Mouse (Mus musculus): ENCODE data around the gene Nectin3.

The Nectin3 gene

DNA sequence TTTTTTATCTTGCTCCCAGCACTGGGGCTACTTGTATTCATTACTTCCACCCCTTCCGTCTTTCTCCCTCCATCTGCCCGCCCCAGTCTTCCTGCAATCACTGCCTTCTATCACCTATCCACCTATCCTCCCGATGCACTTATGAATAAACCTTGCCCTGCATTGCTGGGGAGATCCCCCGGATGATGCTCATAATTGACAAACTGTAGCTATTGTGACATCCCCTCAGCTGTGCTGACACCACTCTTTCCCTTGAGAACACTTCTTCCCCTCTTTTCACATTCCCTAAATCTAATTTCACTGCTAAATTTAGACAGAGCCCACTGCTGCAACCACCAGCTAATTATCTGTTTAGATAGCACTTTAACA, at the start of gene Nectin3:
Gene Nectin3 (minus strand): TSS at position 105 of the 369 bp plus-strand sequence.
- DNase-seq (ENCODE audit: low read depth), result no peak

- DNase-seq (ENCODE audit: low read depth), result no peak
Observed at GRCm38 (mm10) chr16:46538092-46538491, 39.8 kb upstream of the Nectin3 start.

- DNase-seq (ENCODE audit: low read depth), result no peak
Observed at GRCm38 (mm10) chr16:46532465-46533254, 34.3 kb upstream of the Nectin3 start.

DNA sequence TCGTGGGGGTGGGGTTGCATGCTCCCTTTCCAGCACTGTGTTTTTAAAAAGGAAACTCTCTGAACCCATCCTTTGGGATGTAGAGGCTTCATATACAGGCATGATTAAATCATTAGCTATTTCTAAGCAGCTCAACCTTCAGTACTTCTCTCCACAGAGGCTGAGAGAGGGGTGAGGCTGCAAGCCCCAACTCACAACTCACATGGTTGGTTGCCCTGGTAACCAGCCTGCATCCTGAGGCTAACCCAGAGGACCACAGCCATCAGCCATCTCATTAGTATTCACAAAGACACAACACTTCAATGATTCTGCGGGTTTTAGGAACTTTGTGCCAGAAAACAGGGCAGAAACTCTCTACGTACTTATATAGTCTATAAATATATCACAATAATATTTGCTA, 32.7 kb upstream of the Nectin3 start:
- DNase-seq (ENCODE audit: low read depth), result no peak

DNA sequence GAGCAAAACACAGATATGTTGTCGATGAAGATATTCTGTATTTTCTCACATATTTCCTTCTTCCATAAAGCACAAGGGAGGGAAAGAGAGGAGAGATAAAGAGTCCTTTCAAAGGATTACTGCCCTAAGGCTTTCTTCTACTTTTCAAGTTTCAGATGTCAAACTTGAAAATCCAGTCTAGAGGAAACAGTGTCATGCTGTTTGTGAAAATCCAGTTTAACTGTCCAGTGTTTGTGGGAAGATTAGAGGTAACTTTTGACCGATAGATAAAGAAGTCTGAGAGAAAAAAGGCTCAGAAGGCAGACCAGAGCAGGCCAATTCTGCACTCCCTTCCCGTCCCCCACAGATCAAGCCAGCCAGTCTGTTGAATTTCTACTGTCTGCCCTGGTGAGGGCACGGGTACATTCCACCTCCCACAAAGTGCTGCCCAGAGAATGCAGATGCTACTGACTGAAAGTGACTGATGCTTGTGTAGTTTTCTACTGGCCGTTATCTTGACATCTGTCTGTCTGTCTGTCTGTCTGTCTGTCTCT, 22.6 kb upstream of the Nectin3 start:
- no peak for DNase-seq (ENCODE audit: low read depth)

DNA sequence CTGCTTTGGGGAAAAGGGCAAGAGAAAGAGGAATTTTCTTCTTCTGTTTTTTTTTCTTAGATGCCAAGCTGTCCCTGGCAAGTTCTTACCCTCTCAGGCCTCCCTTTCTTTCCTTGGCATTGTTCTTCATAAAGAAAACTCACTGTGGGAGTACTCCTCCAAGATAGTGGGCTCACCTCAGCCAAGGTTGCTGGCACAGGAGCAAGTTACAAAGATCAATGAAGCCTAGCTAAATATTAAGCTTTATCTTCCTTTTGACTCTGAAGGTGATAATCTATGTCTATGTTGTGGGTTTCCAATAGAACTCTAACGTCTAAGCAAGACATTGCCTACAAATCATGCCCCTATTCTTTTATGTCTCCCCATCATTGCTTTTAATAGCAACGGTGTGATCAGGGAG, 21.3 kb upstream of the Nectin3 start:
- no peak for DNase-seq (ENCODE audit: low read depth)

DNA sequence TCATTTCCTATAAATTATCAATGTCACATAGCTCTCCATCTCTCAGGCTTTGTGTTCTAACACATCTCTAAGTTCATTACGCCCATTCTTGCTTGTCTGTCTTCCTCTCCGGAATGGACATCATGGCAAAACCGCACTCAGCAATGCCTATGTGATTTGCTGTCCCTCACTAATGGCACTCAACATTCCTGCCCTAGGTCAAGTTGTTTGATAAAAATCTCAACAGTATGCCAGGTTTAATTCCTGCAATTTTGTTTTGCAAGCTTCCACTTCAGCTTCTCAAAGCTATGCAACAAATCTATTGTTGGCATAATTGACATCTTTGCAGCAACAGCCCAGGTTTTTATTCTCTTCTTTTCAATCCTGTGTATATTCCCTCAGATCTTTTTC, 9.6 kb upstream of the Nectin3 start:
- no peak for DNase-seq (ENCODE audit: low read depth)

DNA sequence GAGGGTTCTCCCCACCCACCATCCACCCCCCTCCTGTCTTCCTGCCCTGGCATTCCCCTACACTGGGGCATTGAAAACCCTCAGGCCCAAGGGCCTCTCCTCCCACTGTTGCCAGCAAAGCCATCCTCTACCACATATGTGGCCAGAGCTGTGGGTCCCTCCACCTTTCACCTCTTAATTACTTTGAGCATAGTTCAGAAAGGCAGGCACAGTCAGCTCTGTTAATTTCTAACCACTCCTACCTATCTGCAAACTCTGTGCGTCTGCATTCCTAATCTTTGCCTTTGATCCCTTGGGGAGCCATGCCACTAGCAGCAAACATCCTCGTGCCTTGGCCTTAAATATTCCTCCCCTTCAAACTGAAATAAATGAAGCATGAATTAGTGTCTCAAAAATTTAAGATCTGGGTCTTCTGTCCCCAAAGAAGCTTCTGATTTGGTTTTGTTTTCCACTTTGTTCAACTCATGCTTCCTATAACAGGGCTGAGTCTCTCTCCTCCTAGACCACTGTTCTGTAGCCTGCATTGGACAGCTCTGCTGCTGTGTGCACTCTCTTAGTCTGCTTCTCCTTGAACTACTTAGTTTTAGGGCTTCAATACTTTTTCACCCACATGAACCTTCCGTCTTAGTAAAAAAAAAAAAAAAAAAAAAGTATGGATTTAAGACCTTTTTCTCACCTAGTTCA, 9.1 kb upstream of the Nectin3 start:
- no peak for DNase-seq (ENCODE audit: low read depth)

GRCm38 (mm10) chr16:46504006-46504405, 5.7 kb upstream of the Nectin3 start:
- no peak for DNase-seq (ENCODE audit: low read depth)

DNA sequence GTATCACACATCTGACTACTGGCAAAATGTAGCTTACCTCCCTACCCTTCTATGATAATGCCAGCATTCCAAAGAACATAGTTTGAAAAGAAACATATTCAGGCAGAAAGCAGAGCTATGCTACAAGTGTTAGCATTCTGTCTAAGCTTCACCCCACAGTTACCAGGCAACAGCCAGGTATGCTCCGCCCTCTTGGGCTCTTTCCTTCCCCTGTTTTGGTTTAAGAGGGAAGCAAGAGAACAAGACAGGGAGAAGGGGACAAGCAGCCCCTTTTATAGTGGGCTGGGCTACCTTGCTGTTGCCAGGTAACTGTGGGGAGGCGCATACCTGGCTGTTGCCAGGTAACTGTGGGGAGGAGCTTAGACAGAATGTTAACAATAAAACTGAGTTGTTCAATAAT, 4.0 kb upstream of the Nectin3 start:
- DNase-seq (ENCODE audit: low read depth), result no peak

- no peak for DNase-seq (ENCODE audit: low read depth)
Observed at GRCm38 (mm10) chr16:46500759-46501158, 2.4 kb upstream of the Nectin3 start.

DNA sequence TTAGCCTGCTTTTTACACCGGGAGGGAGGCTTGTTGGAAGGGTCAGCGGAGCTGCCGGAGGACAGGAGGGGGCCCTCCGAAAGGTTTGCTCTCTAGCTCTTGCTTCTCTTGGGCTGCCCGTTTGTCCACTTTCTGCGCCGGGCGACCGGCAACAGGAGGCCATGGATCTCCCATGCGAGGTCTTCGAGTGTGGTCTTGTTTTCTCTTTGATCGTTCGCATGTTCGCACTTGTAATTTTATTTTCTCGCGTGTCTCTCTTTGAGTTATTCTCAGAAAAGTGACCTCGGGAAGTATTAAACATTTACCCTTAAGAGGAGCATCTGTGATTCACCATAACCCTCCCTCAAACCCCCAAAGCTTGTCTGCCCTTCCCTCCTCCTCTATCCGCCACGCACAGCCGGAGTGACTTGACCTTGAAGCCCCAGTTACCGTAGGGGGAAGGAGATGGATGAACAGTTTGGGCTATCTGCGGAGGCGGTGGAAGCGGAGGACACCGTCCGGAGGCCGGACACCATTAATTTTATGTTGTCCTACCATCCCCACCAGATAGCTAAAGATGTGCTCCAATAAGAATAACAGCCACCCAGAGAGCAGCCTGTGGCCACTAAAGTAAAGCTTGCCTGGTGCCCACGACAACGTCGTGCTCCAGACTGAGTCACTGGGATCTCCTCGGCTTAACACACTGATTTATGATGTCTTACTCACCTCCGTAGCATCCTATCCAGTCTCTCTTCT, 472 bp downstream of the Nectin3 start:
- DNase-seq (ENCODE audit: low read depth), result no peak

GRCm38 (mm10) chr16:46496889-46497685, 1.2 kb downstream of the Nectin3 start:
- DNase-seq (ENCODE audit: low read depth), result no peak

GRCm38 (mm10) chr16:46496031-46496868, 2.1 kb downstream of the Nectin3 start:
- no peak for DNase-seq (ENCODE audit: low read depth)

DNA sequence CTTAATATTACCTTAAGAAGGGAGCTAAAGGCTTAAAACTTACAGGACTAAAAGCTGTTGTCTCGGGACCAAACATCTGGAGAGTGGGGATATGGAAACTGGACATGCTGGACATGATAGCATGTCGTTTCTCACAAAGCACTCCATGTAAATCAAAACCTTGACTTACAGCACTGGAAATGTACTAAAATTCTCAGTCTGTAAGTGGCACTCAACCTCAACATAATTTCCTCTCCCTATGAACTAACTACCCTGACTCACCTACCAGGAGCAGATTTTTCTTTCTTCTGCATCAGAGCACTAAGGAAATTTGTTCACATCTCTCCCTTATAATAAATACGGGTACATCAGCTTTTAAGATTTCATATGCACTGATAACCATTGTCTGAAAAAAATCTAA, 3.1 kb downstream of the Nectin3 start:
- no peak for DNase-seq (ENCODE audit: low read depth)

GRCm38 (mm10) chr16:46487436-46488097, 10.8 kb downstream of the Nectin3 start:
- DNase-seq (ENCODE audit: low read depth), result no peak

GRCm38 (mm10) chr16:46477336-46477735, 21.0 kb downstream of the Nectin3 start:
- no peak for DNase-seq (ENCODE audit: low read depth)

DNA sequence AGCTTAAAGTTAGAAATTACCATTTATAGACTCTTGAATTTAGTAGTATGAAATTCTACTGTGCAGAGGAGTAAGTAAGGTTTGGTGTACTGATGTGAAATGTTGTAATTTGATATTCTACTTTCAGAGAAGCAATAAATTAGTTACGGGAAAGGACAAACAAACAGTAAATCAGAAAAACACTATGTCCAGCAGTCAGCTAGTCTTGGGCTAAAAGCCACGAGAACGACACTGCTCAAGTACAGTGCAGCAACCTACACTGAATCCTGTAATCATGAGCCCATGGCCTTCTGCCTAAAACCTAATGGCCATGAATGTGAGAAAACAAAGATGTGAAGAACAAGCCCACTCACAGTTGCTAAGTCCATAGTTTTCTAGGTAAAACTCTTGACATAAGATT, 46.9 kb downstream of the Nectin3 start:
- DNase-seq (ENCODE audit: low read depth), result no peak

GRCm38 (mm10) chr16:46449013-46449412, 49.3 kb downstream of the Nectin3 start:
- no peak for DNase-seq (ENCODE audit: low read depth)

- DNase-seq (ENCODE audit: low read depth), result no peak
Observed at GRCm38 (mm10) chr16:46431317-46431716, 67.0 kb downstream of the Nectin3 start.
